Mouse (Mus musculus): ENCODE data around the gene Clcnkb. TPM values are rescaled to one million over a fixed set of nuclear protein-coding genes. Genes with fewer than 3 reads are reported as not detected.
A peak's percentile ranks its signal among the peaks of the same experiment; 100 is the strongest.

Gene Clcnkb
- 0.39 and 0.60 TPM in 2 replicates for polyA plus RNA-seq (2015; fragmentation: Nextera tagmentation; extraction: Ambion mirVana)

DNA sequence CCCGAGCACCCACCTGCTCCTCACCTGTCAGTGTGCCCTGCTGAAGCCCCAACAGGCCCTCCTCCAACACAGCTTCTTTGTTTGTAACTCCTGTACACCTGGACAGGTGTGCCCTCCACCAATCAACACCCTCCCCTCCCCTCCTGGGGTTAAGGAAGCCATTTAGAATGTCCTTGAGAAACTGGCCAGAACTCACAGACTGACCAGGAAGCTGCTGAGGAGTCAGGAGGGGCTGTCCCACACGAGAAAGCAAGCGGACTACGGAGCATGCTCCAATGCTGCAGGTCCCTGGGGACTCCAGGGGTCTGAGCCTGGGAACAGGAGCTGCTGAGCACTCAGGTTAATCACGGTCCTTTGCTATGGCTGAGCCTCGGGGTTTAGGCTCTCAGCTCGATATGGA is at the start of gene Clcnkb:
Gene Clcnkb, minus strand, starts transcription at position 91 of the 400 bp plus-strand sequence.
- no peak within 1 kb of the TSS for H3K9ac ChIP-seq
- no peaks in the 10 kb centered on the region for H3K36me3 ChIP-seq
- no peak within 1 kb of the TSS for H3K27ac ChIP-seq
- H3K4me3 ChIP-seq = no peak within 1 kb of the TSS
- H3K4me1 ChIP-seq (replicated peaks) = peaks cover 17% of the 10 kb centered on the region
- 66% methylated on average over 7 of the region's 7 CpGs for WGBS
- no peak within 1 kb of the TSS for H3K4me2 ChIP-seq
- no peak for ATAC-seq (replicated peaks; ENCODE audit: insufficient number of reproducible peaks, insufficient read depth, low FRiP score, low read depth)
- no peaks in the 10 kb centered on the region for H3K27me3 ChIP-seq
- H3K9me3 ChIP-seq (replicated peaks) = no peaks in the 10 kb centered on the region

DNA sequence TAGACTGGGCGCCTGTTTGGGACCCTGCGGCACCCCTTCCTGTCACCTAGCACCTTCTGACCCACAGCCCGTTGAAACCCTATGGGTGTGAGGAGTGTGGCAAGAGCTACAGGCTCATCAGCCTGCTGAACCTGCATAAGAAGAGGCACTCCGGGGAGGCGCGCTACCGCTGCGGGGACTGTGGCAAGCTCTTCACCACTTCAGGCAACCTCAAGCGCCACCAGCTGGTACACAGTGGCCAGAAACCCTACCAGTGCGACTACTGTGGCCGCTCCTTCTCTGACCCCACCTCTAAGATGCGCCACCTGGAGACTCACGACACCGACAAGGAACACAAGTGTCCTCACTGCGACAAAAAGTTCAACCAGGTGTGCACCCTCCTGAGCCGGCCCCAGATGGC is 48.9 kb upstream of the Clcnkb start:
- no peak for ATAC-seq (replicated peaks; ENCODE audit: insufficient number of reproducible peaks, insufficient read depth, low FRiP score, low read depth)
- H3K9me3 ChIP-seq (replicated peaks) = no peaks in the 10 kb centered on the region
- H3K4me2 ChIP-seq = no peak overlapping the region
- H3K27me3 ChIP-seq = no peaks in the 10 kb centered on the region
- H3K9ac ChIP-seq = no peak overlapping the region
- no peak overlapping the region for H3K4me3 ChIP-seq
- 74% methylated on average over 16 of the region's 16 CpGs for WGBS
- H3K27ac ChIP-seq = no peak overlapping the region
- 0 out of 2 replicates have a peak, but pooled peaks cover 3% of the 10 kb centered on the region for H3K4me1 ChIP-seq (replicated peaks)
- H3K36me3 ChIP-seq = peaks cover 78% of the 10 kb centered on the region

GRCm38 (mm10) chr4:141463472-141463871 is 47.7 kb upstream of the Clcnkb start:
- 58% methylated on average over 14 of the region's 14 CpGs for WGBS
- peaks cover 66% of the 10 kb centered on the region for H3K36me3 ChIP-seq
- peaks cover 9% of the 10 kb centered on the region for H3K4me1 ChIP-seq (replicated peaks)

DNA sequence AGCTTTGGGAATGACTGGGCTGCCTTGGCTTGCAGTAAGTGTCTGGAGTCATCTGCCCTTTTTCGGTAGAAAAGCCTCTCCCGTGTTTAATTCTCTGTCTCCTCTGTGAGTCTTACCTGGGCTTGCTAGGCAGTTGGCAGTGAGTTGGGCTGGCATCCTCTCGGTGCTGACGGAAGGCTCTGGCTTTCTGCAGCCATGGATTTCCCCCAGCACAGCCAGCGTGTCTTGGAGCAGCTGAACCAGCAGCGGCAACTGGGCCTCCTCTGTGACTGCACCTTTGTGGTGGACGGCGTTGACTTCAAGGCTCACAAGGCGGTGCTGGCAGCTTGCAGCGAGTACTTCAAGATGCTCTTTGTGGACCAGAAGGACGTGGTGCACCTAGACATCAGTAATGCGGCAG is 45.8 kb upstream of the Clcnkb start:
- H3K4me3 ChIP-seq = no peak overlapping the region
- 87% methylated on average over 12 of the region's 12 CpGs for WGBS
- H3K9ac ChIP-seq = no peak overlapping the region
- no peak overlapping the region for H3K27ac ChIP-seq
- no peak for ATAC-seq (replicated peaks; ENCODE audit: insufficient number of reproducible peaks, insufficient read depth, low FRiP score, low read depth)
- peaks cover 18% of the 10 kb centered on the region for H3K4me1 ChIP-seq (replicated peaks)
- no peaks in the 10 kb centered on the region for H3K9me3 ChIP-seq (replicated peaks)
- H3K36me3 ChIP-seq = peaks cover 49% of the 10 kb centered on the region
- H3K4me2 ChIP-seq = no peak overlapping the region
- no peaks in the 10 kb centered on the region for H3K27me3 ChIP-seq

More at GRCm38 (mm10) chr4:141463472-141463871, 47.7 kb upstream of the Clcnkb start:
- Histone ChIP-seq H3K9ac (no peak overlapping the region), H3K27me3 (no peaks in the 10 kb centered on the region), H3K27ac (no peak overlapping the region), H3K4me2 (no peak overlapping the region), H3K9me3 (replicated peaks) (no peaks in the 10 kb centered on the region), H3K4me3 (no peak overlapping the region)
- ATAC-seq (replicated peaks; ENCODE audit: insufficient number of reproducible peaks, insufficient read depth, low FRiP score, low read depth) = no peak

DNA sequence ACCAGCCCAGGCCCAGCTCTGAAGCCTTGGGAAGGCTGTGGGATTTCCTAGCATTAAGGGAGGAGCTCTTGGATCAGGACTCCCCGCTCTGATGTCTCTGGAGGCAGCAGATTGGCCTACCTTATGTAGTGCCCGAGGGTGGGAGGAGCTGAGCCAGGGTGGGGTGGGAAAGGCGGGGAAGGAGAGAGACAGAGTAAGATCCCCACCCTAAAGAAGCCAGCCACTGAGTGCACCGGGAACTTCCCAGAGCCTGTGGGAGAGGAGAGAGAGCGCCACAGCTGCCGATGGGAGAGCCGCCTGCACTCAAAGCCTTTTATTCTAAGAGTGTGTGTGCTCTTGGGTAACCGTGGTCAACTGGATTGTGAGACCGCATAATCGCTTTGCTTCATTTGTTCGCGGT is 45.3 kb upstream of the Clcnkb start:
- no peak overlapping the region for H3K27ac ChIP-seq
- H3K9ac ChIP-seq = no peak overlapping the region
- no peak overlapping the region for H3K4me2 ChIP-seq
- ATAC-seq (replicated peaks; ENCODE audit: insufficient number of reproducible peaks, insufficient read depth, low FRiP score, low read depth) = no peak
- no peaks in the 10 kb centered on the region for H3K27me3 ChIP-seq
- no peaks in the 10 kb centered on the region for H3K9me3 ChIP-seq (replicated peaks)
- H3K4me1 ChIP-seq (replicated peaks) = peaks cover 18% of the 10 kb centered on the region
- H3K4me3 ChIP-seq = no peak overlapping the region
- WGBS = 65% methylated on average over 12 of the region's 12 CpGs
- H3K36me3 ChIP-seq = peaks cover 44% of the 10 kb centered on the region

DNA sequence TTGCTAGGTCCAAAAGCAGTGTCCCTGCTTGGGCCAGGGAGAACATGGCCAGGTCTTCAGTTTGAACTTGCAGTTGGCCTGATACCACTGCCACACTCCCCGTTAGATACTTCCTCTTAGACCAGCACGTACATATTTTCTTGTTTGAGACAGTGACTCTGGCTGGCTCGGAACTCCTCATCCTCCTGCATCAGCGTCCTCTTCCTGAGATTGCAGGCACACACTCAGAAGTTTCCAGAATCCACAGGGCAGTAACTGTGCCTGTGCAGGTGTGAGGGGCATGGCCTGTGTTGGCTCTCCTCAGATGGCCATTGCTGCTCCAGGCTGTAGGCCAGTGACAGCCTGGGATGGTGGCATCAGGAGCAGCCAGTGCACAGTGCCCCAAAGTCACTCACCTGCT is 44.7 kb upstream of the Clcnkb start:
- Histone ChIP-seq H3K27me3 (no peaks in the 10 kb centered on the region), H3K4me3 (no peak overlapping the region), H3K9ac (no peak overlapping the region), H3K4me2 (no peak overlapping the region), H3K9me3 (replicated peaks) (no peaks in the 10 kb centered on the region), H3K27ac (no peak overlapping the region), H3K36me3 (peaks cover 38% of the 10 kb centered on the region), H3K4me1 (replicated peaks) (peaks cover 18% of the 10 kb centered on the region)
- 85% methylated on average over 4 of the region's 4 CpGs for WGBS
- no peak for ATAC-seq (replicated peaks; ENCODE audit: insufficient number of reproducible peaks, insufficient read depth, low FRiP score, low read depth)

DNA sequence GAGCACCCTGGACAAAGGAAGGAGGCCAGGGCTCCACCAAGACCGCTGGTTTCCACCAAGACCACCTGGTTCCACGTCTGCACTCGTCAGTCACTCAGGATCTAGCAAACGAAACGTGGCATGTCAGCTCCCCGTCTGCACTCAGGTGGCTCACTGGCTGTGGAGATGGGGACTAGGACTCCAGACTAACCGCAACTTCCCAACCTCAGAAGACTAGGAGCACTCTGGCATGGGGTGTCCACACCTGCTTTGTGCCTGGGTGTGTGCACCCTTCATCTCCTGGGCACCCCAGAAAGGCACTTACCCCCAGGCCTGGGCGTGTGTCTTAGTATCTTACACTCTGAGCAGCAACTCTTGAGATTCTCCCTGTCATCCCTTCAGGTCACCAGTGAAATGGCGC is 44.0 kb upstream of the Clcnkb start:
- Histone ChIP-seq H3K4me3 (no peak overlapping the region), H3K9me3 (replicated peaks) (no peaks in the 10 kb centered on the region), H3K27ac (no peak overlapping the region), H3K27me3 (no peaks in the 10 kb centered on the region), H3K9ac (no peak overlapping the region), H3K4me1 (replicated peaks) (peaks cover 18% of the 10 kb centered on the region), H3K36me3 (peaks cover 31% of the 10 kb centered on the region), H3K4me2 (no peak overlapping the region)
- no peak for ATAC-seq (replicated peaks; ENCODE audit: insufficient number of reproducible peaks, insufficient read depth, low FRiP score, low read depth)
- WGBS = 85% methylated on average over 9 of the region's 9 CpGs

GRCm38 (mm10) chr4:141458888-141459287 is 43.1 kb upstream of the Clcnkb start:
- Histone ChIP-seq H3K9ac (no peak overlapping the region), H3K27ac (0 out of 2 replicates have a peak overlapping the region, but pooled peaks have one; percentile 35), H3K36me3 (peaks cover 22% of the 10 kb centered on the region), H3K4me3 (no peak overlapping the region), H3K27me3 (no peaks in the 10 kb centered on the region), H3K4me1 (replicated peaks) (peaks cover 22% of the 10 kb centered on the region), H3K4me2 (no peak overlapping the region), H3K9me3 (replicated peaks) (no peaks in the 10 kb centered on the region)
- WGBS = 76% methylated on average over 3 of the region's 3 CpGs
- ATAC-seq (replicated peaks; ENCODE audit: insufficient number of reproducible peaks, insufficient read depth, low FRiP score, low read depth) = no peak

DNA sequence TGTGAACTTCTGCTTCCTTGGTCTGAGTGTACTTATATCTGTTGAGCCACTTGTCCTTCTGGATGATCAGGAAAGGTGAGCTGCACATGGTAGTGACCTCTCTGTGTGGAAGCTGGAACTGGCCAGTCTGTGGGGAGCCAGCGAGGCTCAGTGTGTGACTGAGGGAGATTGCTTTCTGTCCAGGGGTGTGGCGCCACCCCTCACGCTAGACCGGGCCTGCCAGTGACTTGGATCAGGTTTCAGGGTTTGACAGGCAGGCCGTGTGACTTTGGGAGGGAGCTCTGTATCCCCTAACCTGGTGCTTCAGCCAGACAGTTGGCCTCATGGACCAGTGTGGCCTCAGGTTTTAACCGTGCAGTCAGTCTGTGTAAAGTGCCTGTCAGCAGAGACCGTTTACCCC is 42.4 kb upstream of the Clcnkb start:
- 23% methylated on average over 7 of the region's 7 CpGs for WGBS
- H3K9me3 ChIP-seq (replicated peaks) = no peaks in the 10 kb centered on the region
- H3K4me3 ChIP-seq = no peak overlapping the region
- 0 out of 2 replicates have a peak overlapping the region, but pooled peaks have one; percentile 27 for H3K9ac ChIP-seq
- peak overlapping the region; percentile 35; the same call in 1 of the 2 replicates for H3K27ac ChIP-seq
- H3K27me3 ChIP-seq = no peaks in the 10 kb centered on the region
- H3K36me3 ChIP-seq = peaks cover 16% of the 10 kb centered on the region; the same call in 1 of the 2 replicates
- peak; percentile 66 for ATAC-seq (replicated peaks; ENCODE audit: insufficient number of reproducible peaks, insufficient read depth, low FRiP score, low read depth)
- H3K4me1 ChIP-seq (replicated peaks) = peaks cover 22% of the 10 kb centered on the region
- no peak overlapping the region for H3K4me2 ChIP-seq

GRCm38 (mm10) chr4:141456193-141456938 is 40.6 kb upstream of the Clcnkb start:
- peaks cover 22% of the 10 kb centered on the region for H3K4me1 ChIP-seq (replicated peaks)
- H3K9me3 ChIP-seq (replicated peaks) = no peaks in the 10 kb centered on the region
- WGBS = 92% methylated on average over 14 of the region's 14 CpGs
- H3K36me3 ChIP-seq = 0 out of 2 replicates have a peak, but pooled peaks cover 5% of the 10 kb centered on the region
- no peaks in the 10 kb centered on the region for H3K27me3 ChIP-seq
- H3K4me3 ChIP-seq = no peak overlapping the region
- H3K9ac ChIP-seq = no peak overlapping the region
- ATAC-seq (replicated peaks; ENCODE audit: insufficient number of reproducible peaks, insufficient read depth, low FRiP score, low read depth) = no peak
- H3K27ac ChIP-seq = no peak overlapping the region
- H3K4me2 ChIP-seq = no peak overlapping the region

- no peak overlapping the region for H3K4me3 ChIP-seq
- 0 out of 2 replicates have a peak, but pooled peaks cover 5% of the 10 kb centered on the region for H3K36me3 ChIP-seq
- no peak overlapping the region for H3K27ac ChIP-seq
- peaks cover 19% of the 10 kb centered on the region for H3K4me1 ChIP-seq (replicated peaks)
- H3K9me3 ChIP-seq (replicated peaks) = no peaks in the 10 kb centered on the region
- 79% methylated on average over 4 of the region's 4 CpGs for WGBS
- no peak overlapping the region for H3K9ac ChIP-seq
- H3K27me3 ChIP-seq = no peaks in the 10 kb centered on the region
- ATAC-seq (replicated peaks; ENCODE audit: insufficient number of reproducible peaks, insufficient read depth, low FRiP score, low read depth) = no peak
- no peak overlapping the region for H3K4me2 ChIP-seq
Observed at GRCm38 (mm10) chr4:141455526-141455925, 39.7 kb upstream of the Clcnkb start.

Data from heart, embryonic 15.5 days (tissue).